Mouse (Mus musculus) MN1 (cell line): ENCODE data around the gene Cd70.
A peak's percentile ranks its signal among the peaks of the same experiment; 100 is the strongest.

Experiments
- DNase-seq: peaks from one replicate; pipeline ENCODE4 v3.0.0-alpha.2; 2016; ENCODE audit warnings: low spot score

Gene Cd70

DNA sequence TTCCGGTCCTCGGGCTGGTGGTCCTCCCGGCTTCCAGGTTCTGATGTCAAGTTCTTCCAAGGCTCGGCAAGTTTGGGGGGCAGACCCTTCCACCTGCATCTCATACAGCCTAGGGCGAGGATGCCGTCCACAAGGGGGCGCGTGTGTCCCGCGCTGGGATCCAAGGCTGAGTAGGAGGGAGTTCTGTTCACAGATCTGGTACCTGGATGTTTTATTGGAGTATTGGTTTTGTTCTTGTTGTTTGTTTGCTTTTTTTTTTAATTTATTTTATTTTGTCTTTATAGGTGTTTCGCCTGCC lies 53.0 kb downstream of the Cd70 start:
- DNase-seq, result peak; percentile 53
